Mouse (Mus musculus): Measurements from ENCODE around the gene Rabgap1l. TPM values are rescaled to one million over a fixed set of nuclear protein-coding genes. Genes with fewer than 3 reads are reported as not detected.
"Not testable (repeated sequence)": the region's sequence is repeated elsewhere in the genome, so short reads cannot be mapped to it uniquely, and the experiment has no call there.

Rabgap1l gene
- polyA plus RNA-seq, 1 experiment from 2014 or later: 35.9 TPM

- no peaks in the 10 kb centered on the region for H3K9me3 ChIP-seq
- H3K27me3 ChIP-seq: no peaks in the 10 kb centered on the region
- H3K4me3 ChIP-seq: no peak overlapping the region
- H3K27ac ChIP-seq (replicated peaks): 0 out of 2 replicates have a peak overlapping the region, but pooled peaks have one; percentile 2
- peaks cover 6% of the 10 kb centered on the region for H3K4me1 ChIP-seq
- no peak overlapping the region for H3K4me2 ChIP-seq (replicated peaks)
- H3K9ac ChIP-seq (replicated peaks): no peak overlapping the region
- WGBS: 86% methylated on average over 3 of the region's 3 CpGs
- H3K36me3 ChIP-seq: no peaks in the 10 kb centered on the region
- ATAC-seq (replicated peaks): no peak
These were observed 499.5 kb downstream of the Rabgap1l start for GRCm38 (mm10) chr1:160293488-160293887.

- Histone ChIP-seq H3K36me3 (no peaks in the 10 kb centered on the region), H3K4me1 (peaks cover 10% of the 10 kb centered on the region), H3K4me2 (replicated peaks) (no peak overlapping the region), H3K4me3 (no peak overlapping the region), H3K9me3 (no peaks in the 10 kb centered on the region), H3K27ac (replicated peaks) (no peak overlapping the region; the same call in 1 of the 2 replicates), H3K9ac (replicated peaks) (no peak overlapping the region), H3K27me3 (no peaks in the 10 kb centered on the region)
- ATAC-seq (replicated peaks): no peak
- WGBS: 93% methylated on average over 2 of the region's 2 CpGs
These were observed 501.0 kb downstream of the Rabgap1l start for GRCm38 (mm10) chr1:160292058-160292457.

- Histone ChIP-seq H3K4me3 (no peak overlapping the region), H3K9ac (replicated peaks) (no peak overlapping the region), H3K27ac (replicated peaks) (peak overlapping the region; percentile 59), H3K4me1 (peaks cover 26% of the 10 kb centered on the region), H3K27me3 (no peaks in the 10 kb centered on the region), H3K36me3 (no peaks in the 10 kb centered on the region), H3K4me2 (replicated peaks) (no peak overlapping the region), H3K9me3 (no peaks in the 10 kb centered on the region)
- no peak for ATAC-seq (replicated peaks)
- 25% methylated on average over 9 of the region's 9 CpGs for WGBS
These were observed 502.8 kb downstream of the Rabgap1l start for GRCm38 (mm10) chr1:160290242-160290641.

GRCm38 (mm10) chr1:160287058-160287645, 505.9 kb downstream of the Rabgap1l start:
- 0 out of 2 replicates have a peak overlapping the region, but pooled peaks have one; percentile 20 for H3K4me2 ChIP-seq (replicated peaks)
- H3K4me1 ChIP-seq: peaks cover 34% of the 10 kb centered on the region
- no peak overlapping the region for H3K9ac ChIP-seq (replicated peaks)
- H3K36me3 ChIP-seq: no peaks in the 10 kb centered on the region
- no peaks in the 10 kb centered on the region for H3K9me3 ChIP-seq
- no peaks in the 10 kb centered on the region for H3K27me3 ChIP-seq
- H3K4me3 ChIP-seq: no peak overlapping the region
- peak; percentile 75 for ATAC-seq (replicated peaks)
- 43% methylated on average over 5 of the region's 5 CpGs for WGBS
- H3K27ac ChIP-seq (replicated peaks): peak overlapping the region; percentile 93

GRCm38 (mm10) chr1:160286400-160287057, 506.5 kb downstream of the Rabgap1l start:
- no peak overlapping the region for H3K4me3 ChIP-seq
- peaks cover 34% of the 10 kb centered on the region for H3K4me1 ChIP-seq
- H3K27me3 ChIP-seq: no peaks in the 10 kb centered on the region
- peak overlapping the region; percentile 93 for H3K27ac ChIP-seq (replicated peaks)
- peak; percentile 87 for ATAC-seq (replicated peaks)
- H3K9me3 ChIP-seq: no peaks in the 10 kb centered on the region
- no peaks in the 10 kb centered on the region for H3K36me3 ChIP-seq
- 27% methylated on average over 7 of the region's 7 CpGs for WGBS
- H3K9ac ChIP-seq (replicated peaks): no peak overlapping the region
- H3K4me2 ChIP-seq (replicated peaks): peak overlapping the region; percentile 20

- no peaks in the 10 kb centered on the region for H3K9me3 ChIP-seq
- peak overlapping the region; percentile 53; the same call in 1 of the 2 replicates for H3K27ac ChIP-seq (replicated peaks)
These were observed 508.8 kb downstream of the Rabgap1l start for GRCm38 (mm10) chr1:160284241-160284640.

GRCm38 (mm10) chr1:160282166-160282874, 510.7 kb downstream of the Rabgap1l start:
- H3K4me1 ChIP-seq: peaks cover 43% of the 10 kb centered on the region
- H3K9ac ChIP-seq (replicated peaks); H3K27me3 ChIP-seq; ATAC-seq (replicated peaks); H3K4me2 ChIP-seq (replicated peaks); H3K4me3 ChIP-seq; H3K9me3 ChIP-seq; H3K27ac ChIP-seq (replicated peaks); H3K36me3 ChIP-seq: not testable (repeated sequence)
- WGBS: 88% methylated on average over 2 of the region's 2 CpGs

More at GRCm38 (mm10) chr1:160284241-160284640, 508.8 kb downstream of the Rabgap1l start:
- ATAC-seq (replicated peaks): no peak
- Histone ChIP-seq H3K9ac (replicated peaks) (no peak overlapping the region), H3K36me3 (no peaks in the 10 kb centered on the region), H3K4me2 (replicated peaks) (no peak overlapping the region), H3K4me3 (no peak overlapping the region), H3K4me1 (peaks cover 31% of the 10 kb centered on the region), H3K27me3 (no peaks in the 10 kb centered on the region)
- 75% methylated on average over 4 of the region's 4 CpGs for WGBS

GRCm38 (mm10) chr1:160281337-160282084, 511.5 kb downstream of the Rabgap1l start:
- 53% methylated on average over 3 of the region's 3 CpGs for WGBS
- Histone ChIP-seq H3K4me2 (replicated peaks) (no peak overlapping the region), H3K36me3 (no peaks in the 10 kb centered on the region), H3K9ac (replicated peaks) (no peak overlapping the region), H3K9me3 (no peaks in the 10 kb centered on the region), H3K4me3 (no peak overlapping the region), H3K27ac (replicated peaks) (no peak overlapping the region), H3K27me3 (no peaks in the 10 kb centered on the region), H3K4me1 (peaks cover 35% of the 10 kb centered on the region)
- ATAC-seq (replicated peaks): no peak

GRCm38 (mm10) chr1:160280603-160281002, 512.4 kb downstream of the Rabgap1l start:
- no peak for ATAC-seq (replicated peaks)
- H3K4me2 ChIP-seq (replicated peaks): no peak overlapping the region
- 79% methylated on average over 4 of the region's 4 CpGs for WGBS
- no peak overlapping the region for H3K4me3 ChIP-seq
- no peak overlapping the region for H3K27ac ChIP-seq (replicated peaks)
- H3K9ac ChIP-seq (replicated peaks): no peak overlapping the region
- peaks cover 28% of the 10 kb centered on the region for H3K4me1 ChIP-seq
- H3K9me3 ChIP-seq: no peaks in the 10 kb centered on the region
- H3K36me3 ChIP-seq: no peaks in the 10 kb centered on the region
- no peaks in the 10 kb centered on the region for H3K27me3 ChIP-seq

GRCm38 (mm10) chr1:160277940-160278682, 514.9 kb downstream of the Rabgap1l start:
- 52% methylated on average over 3 of the region's 3 CpGs for WGBS
- Histone ChIP-seq H3K27ac (replicated peaks) (peak overlapping the region; percentile 90), H3K9me3 (no peaks in the 10 kb centered on the region), H3K27me3 (no peaks in the 10 kb centered on the region), H3K9ac (replicated peaks) (no peak overlapping the region), H3K4me3 (no peak overlapping the region), H3K4me1 (peaks cover 16% of the 10 kb centered on the region), H3K4me2 (replicated peaks) (no peak overlapping the region), H3K36me3 (no peaks in the 10 kb centered on the region)
- peak; percentile 98 for ATAC-seq (replicated peaks)

- 78% methylated on average over 2 of the region's 2 CpGs for WGBS
- H3K4me1 ChIP-seq: peaks cover 16% of the 10 kb centered on the region
- H3K4me3 ChIP-seq: no peak overlapping the region
- H3K4me2 ChIP-seq (replicated peaks): no peak overlapping the region
- no peaks in the 10 kb centered on the region for H3K9me3 ChIP-seq
- no peak overlapping the region for H3K9ac ChIP-seq (replicated peaks)
- H3K27me3 ChIP-seq: no peaks in the 10 kb centered on the region
- H3K36me3 ChIP-seq: no peaks in the 10 kb centered on the region
- ATAC-seq (replicated peaks): no peak
- H3K27ac ChIP-seq (replicated peaks): no peak overlapping the region
These were observed 517.8 kb downstream of the Rabgap1l start for GRCm38 (mm10) chr1:160275248-160275647.
